Mouse (Mus musculus) frontal cortex, postnatal 25 days (tissue): ENCODE data around the gene Trp53bp2.

Source experiments
- DNase-seq, 2 experiments: peaks; one replicate each; pipeline ENCODE4 v3.0.0; 2022; ENCODE audit warnings: low spot score in 2 of 2

Trp53bp2 gene

GRCm38 (mm10) chr1:182460291-182461244 is 51.6 kb downstream of the Trp53bp2 start:
- DNase-seq = no peak

GRCm38 (mm10) chr1:182461261-182461660 is 52.3 kb downstream of the Trp53bp2 start:
- no peak for DNase-seq

GRCm38 (mm10) chr1:182461813-182462212 is 52.8 kb downstream of the Trp53bp2 start:
- DNase-seq = no peak

DNA sequence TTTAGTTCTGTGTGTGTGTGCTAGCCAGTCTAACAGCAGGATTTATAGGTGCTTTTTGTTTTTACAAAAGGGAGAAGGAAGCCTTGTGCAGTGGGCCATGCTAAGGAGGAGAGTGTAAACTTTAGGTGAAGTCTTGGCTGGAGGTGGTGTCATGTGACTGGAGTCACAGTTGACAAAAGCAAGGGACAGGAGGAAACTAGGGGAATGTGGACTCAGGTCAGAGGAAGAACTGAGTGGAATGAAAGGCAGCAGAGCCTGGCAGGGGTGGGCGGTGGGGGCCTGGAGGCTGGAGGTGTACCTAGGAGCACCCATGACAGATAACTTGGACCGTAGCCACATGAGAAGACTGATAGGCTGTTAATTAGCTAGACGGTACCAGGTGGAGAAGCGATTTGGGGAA is 56.3 kb downstream of the Trp53bp2 start:
- no peak for DNase-seq

DNA sequence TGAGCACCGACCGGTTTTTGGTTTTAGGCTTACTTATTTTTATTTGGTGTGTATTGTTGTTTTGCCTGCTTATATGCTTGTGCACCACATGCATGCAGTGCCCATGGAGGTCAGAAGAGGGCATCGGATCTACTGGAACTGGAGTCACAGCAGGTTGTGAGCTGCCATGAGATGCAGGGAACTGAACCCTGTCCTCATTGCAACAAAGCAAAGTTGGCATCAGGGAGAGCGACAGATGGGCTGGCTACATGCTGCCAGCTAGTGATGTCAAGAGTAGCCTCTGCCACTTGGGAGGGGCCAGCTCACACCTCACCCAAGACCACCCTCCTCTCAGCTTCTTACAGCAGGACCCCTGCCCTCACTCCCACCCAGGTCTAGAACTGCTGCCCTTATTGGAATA is 57.0 kb downstream of the Trp53bp2 start:
- no peak for DNase-seq

DNA sequence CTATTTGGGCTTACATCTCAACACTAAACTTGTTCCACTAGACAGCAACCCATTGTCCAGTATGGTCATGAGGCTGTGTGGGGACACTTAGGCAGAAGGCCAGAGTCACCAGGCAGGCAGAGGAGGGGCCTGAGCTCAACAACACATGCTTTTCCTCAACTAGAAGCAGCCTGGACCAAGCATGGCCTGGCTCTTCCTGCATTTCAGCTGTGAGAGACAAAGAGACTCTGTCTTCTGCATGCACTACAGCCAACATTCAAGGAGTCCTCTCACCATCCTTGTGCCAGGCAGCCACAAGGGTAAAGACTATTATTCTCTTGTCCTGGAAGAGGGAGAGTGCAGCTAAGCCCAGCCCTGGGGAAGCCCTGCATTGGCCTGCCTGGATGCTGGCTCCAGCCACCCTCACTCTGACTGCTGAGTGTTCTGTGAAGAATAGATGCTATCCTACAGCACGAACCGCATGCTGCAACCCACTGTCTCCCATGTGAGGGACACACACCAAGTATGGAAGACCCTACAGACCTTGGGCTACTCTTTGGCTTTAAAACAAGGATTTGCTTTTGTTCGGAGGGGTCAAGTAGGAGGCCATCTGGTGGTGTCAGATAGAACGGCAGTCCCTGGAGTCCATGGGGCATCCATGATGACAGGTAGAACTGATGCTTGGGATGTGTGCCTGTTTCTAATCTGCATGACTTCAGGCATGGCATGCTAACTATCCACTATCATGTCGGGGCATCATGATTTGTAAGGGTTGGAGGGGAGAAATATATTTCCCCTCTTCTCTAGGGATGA is 66.2 kb downstream of the Trp53bp2 start:
- no peak for DNase-seq

DNA sequence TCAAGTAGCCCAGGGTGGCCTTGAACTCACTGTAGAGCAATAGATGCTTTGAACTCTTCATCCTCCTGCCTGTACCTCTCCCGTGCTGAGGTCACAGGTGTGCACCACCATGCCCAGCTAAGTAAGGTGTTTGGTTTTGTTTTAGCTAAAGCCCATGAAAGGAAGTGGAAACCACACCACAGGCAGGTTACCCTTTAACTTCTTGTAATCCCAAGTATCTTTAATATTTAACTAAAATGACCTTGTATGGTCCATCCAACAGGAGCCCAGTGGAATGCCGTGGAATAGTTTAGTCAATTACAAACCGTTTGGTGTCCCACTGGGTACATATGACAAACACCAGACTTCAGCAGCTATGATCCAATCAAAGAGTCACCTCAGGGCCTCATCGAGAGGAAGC is 70.0 kb downstream of the Trp53bp2 start:
- no peak for DNase-seq

- no peak for DNase-seq
These were observed 72.2 kb downstream of the Trp53bp2 start for GRCm38 (mm10) chr1:182481138-182481537.

DNA sequence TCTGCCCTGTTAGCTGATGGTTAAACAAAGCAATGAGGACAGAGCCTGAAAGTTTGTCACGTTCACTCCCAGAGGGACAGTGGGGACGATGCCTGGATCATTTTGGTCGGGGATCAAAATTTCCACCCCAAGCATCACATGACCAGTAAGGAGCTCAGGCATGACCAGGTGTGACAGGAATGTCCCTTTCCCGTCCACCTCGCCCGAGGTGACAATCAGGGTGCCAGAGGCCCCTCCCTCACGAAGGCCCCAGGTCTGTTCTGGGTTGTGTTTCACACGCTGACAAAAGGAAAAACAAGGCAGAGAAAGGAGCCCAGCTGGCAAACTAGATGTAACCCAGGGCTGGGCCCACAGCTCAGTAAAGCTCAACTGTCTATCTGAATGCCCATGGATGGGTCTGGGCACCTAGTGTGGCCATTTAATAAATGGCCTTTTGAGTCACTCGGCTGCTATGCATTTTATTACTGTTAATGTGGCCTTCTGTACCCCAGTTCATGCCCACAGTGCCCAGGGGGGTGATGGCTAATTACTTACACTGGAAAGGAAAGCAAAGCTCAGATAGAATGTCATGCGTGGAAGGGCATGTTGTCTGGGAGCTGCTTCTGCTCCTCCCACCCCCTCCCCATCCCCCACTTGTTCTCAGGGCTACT is 72.8 kb downstream of the Trp53bp2 start:
- no peak for DNase-seq

DNA sequence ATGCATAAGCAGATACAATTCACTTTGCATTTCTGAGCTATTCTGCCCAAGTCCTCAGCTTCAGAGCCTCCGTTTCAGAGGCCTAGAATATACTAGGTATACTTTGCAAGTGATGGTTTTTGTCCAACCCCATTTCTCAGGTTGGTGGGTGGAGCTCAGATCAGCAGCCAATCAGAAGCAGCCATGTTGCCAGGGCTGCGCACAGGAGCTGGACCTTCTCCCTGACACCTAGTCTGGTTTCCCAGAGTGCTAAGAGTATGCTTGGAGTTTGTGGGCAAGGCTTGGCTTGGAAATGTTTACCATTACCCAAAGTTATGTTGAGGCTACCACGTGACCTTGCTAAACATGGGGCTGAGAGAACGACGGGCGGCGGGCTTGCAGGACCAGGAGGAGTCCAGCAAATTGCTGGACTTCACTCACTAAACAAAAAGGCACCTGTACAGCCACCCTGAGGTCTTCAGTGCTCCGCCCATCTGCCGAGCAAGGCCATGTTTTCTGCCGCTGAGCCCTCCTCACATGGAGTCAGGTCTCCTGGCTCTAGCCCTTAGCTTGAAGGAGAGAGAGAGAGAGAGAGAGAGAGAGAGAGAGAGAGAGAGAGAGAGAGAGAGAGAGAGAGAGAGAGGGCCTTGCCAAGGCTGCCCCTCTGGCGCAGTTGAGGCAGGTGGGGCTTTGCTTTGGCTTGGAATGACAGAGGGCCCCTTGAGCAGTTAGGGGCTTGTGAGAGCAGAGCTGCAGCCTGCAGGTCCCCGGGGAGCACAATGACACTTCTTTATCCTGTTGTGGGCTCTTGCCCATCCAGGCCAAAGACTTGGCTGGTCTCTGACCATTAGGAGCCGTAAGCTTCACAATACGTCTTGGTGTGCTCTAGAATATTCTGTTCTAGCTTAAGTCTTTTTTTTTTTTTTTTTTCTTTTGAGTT is 74.3 kb downstream of the Trp53bp2 start:
- no peak for DNase-seq

DNA sequence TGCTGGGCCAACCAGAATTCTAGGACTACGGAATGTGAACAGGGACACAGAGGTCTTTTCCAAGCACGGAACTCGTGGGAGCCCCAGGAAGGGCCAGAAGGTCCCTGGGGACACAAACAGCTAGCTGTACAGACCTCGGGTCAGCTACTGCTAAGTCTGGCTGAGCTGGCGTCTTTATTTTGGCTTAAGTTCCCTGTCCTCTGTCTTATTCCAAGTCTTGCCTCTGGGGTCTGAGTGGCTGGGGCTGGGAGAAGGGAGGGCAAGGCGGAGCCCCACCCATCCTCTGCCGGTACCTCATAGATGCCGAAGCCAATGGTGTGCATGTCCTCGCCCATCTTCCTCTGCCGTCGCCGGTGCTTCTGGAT is 74.9 kb downstream of the Trp53bp2 start:
- DNase-seq = no peak

DNA sequence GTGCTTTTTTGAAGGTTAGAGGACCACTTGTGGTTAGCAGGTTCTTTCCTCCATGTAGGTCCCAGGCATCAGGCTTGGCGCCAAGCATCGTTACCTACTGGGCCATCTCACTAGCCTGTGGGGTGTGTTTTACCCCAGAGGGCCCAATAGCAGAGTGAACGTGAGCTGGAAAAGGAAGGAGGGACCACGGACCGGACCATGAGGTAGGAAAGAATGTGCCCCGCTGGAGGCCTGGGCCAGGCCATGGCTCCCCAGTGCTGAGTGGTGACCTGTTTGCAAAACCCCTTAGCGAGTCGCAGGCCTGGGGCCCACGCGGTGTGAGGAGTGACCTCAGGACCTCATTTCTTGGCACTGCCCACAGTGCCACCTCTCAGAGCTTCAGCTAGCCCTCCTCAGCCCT is 79.5 kb downstream of the Trp53bp2 start:
- DNase-seq = no peak

DNA sequence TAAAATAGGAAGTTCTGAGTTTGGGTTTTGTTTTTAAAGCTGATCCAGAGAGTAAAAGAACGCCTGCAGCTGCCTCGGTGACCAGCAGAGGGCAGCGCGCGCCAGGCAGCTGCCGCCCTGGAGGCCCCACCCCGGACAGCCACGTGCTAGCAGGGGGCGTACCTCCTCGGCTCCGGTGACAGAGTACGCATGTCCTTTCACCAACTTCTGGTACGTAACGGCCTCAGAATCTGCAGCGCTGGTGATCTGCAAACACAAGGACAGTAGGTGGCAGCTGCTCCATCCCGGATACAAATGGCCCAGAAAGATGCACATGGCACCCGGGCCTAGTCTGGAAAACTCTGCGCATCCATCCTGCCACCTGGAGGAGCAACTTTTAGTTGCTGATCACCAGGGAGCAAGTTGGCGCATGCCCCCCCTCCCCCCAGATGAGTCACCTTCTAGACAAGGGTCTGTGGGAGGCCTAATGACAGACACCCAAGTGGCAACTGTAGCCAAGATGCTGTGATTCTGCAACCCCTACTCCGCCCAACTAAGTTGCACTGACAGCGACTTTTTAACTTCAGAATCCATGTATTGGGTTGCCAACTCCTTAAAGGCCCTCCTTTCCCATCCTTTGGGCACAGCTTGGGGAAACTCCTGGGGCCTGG is 81.0 kb downstream of the Trp53bp2 start:
- peak; percentile 77 to 85 for DNase-seq

- DNase-seq = no peak
These were observed 81.6 kb downstream of the Trp53bp2 start for GRCm38 (mm10) chr1:182490568-182490967.

- DNase-seq = no peak
These were observed 82.9 kb downstream of the Trp53bp2 start for GRCm38 (mm10) chr1:182491839-182492238.

GRCm38 (mm10) chr1:182494285-182495145 is 85.5 kb downstream of the Trp53bp2 start:
- DNase-seq = no peak

- no peak for DNase-seq
These were observed 87.7 kb downstream of the Trp53bp2 start for GRCm38 (mm10) chr1:182496685-182497084.

DNA sequence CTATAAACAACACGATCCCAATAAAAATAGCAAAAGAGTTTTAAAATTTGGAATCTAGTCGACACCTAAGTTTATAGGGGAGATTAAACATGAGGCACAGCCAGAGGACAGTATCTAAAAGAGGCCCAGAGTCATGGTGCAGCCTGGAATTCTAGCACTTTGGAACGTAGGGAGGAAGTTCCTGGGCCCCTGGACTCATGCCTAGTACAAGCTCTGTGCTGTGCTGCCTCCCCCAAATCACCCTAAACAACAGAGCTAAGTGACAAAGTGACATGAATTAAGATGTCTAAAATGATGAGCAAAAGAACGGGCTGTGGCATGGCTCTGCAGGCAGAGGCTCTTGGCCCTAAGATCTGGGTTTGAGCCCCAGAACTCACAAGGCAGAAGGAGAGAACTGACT is 88.8 kb downstream of the Trp53bp2 start:
- DNase-seq = no peak

GRCm38 (mm10) chr1:182499443-182500089 is 90.6 kb downstream of the Trp53bp2 start:
- no peak for DNase-seq
